Mouse (Mus musculus) urinary bladder, postnatal 10 days (tissue): ENCODE measurements around the gene Extl1.
"Not testable (repeated sequence)": the region's sequence is repeated elsewhere in the genome, so short reads cannot be mapped to it uniquely, and the experiment has no call there.

Experiments used
- DNase-seq: peaks from one replicate; pipeline ENCODE4 v3.0.0; 2022; ENCODE audit warnings: low spot score

The Extl1 gene

GRCm38 (mm10) chr4:134350641-134351040 is 33.0 kb downstream of the Extl1 start:
- DNase-seq, result no peak

- DNase-seq, result no peak
Observed at GRCm38 (mm10) chr4:134349829-134350228, 33.8 kb downstream of the Extl1 start.

GRCm38 (mm10) chr4:134348545-134348944 is 35.1 kb downstream of the Extl1 start:
- no peak for DNase-seq

- no peak for DNase-seq
Observed at GRCm38 (mm10) chr4:134348078-134348477, 35.6 kb downstream of the Extl1 start.

GRCm38 (mm10) chr4:134345802-134346201 is 37.8 kb downstream of the Extl1 start:
- no peak for DNase-seq

- no peak for DNase-seq
Observed at GRCm38 (mm10) chr4:134344620-134345019, 39.0 kb downstream of the Extl1 start.

- DNase-seq, result no peak
Observed at GRCm38 (mm10) chr4:134343071-134344031, 40.3 kb downstream of the Extl1 start, which contains the start of gene Slc30a2. TSS of gene Slc30a2 (plus strand) at chr4:134343181.

GRCm38 (mm10) chr4:134342213-134342779 is 41.4 kb downstream of the Extl1 start:
- no peak for DNase-seq

- DNase-seq, result not testable (repeated sequence)
Observed at GRCm38 (mm10) chr4:134341231-134341630, 42.4 kb downstream of the Extl1 start.

- DNase-seq, result no peak
Observed at GRCm38 (mm10) chr4:134330281-134330680, 53.4 kb downstream of the Extl1 start.

- DNase-seq, result no peak
Observed at GRCm38 (mm10) chr4:134328832-134329231, 54.8 kb downstream of the Extl1 start.

GRCm38 (mm10) chr4:134328151-134328550 is 55.5 kb downstream of the Extl1 start:
- DNase-seq, result no peak

- DNase-seq, result no peak
Observed at GRCm38 (mm10) chr4:134326859-134327530, 56.7 kb downstream of the Extl1 start.

- no peak for DNase-seq
Observed at GRCm38 (mm10) chr4:134324655-134325054, 59.0 kb downstream of the Extl1 start.

- DNase-seq, result no peak
Observed at GRCm38 (mm10) chr4:134321524-134321923, 62.1 kb downstream of the Extl1 start.

GRCm38 (mm10) chr4:134319674-134320073 is 64.0 kb downstream of the Extl1 start:
- no peak for DNase-seq

- no peak for DNase-seq
Observed at GRCm38 (mm10) chr4:134319074-134319473, 64.6 kb downstream of the Extl1 start.

- DNase-seq, result no peak
Observed at GRCm38 (mm10) chr4:134316390-134316789, 67.3 kb downstream of the Extl1 start.

GRCm38 (mm10) chr4:134315470-134315869 is 68.2 kb downstream of the Extl1 start:
- no peak for DNase-seq

GRCm38 (mm10) chr4:134314876-134315275 is 68.8 kb downstream of the Extl1 start, which contains the start of gene Trim63:
TSS of gene Trim63 (plus strand) at chr4:134315120.
- no peak for DNase-seq

GRCm38 (mm10) chr4:134314081-134314655 is 69.5 kb downstream of the Extl1 start:
- DNase-seq, result no peak

GRCm38 (mm10) chr4:134312901-134313300 is 70.7 kb downstream of the Extl1 start:
- DNase-seq, result no peak
